Mouse (Mus musculus) forebrain, embryonic 16.5 days (tissue): ENCODE data around the gene Col25a1. TPM values are rescaled to one million over a fixed set of nuclear protein-coding genes. Genes with fewer than 3 reads are reported as not detected.

ENCODE experiments used
- ATAC-seq: fragments of 200-750 bp; cut with Nextera tagmentation; 2 replicates; pipeline ENCODE4 v1.8.0; 2017; ENCODE audit warnings: mild to moderate bottlenecking, moderate library complexity
- H3K27ac ChIP-seq: fragments of 300-500 bp; sonication (generic); 2 replicates; pipeline ENCODE4 v1.5.1; 2014; ENCODE audit warnings: low read length, control low read depth
- H3K27me3 ChIP-seq: fragments of 300-500 bp; sonication (generic); replicated peaks from 2 replicates; pipeline ENCODE4 v1.6.1; 2014; ENCODE audit warnings: low read length; ENCODE audit not compliant: control insufficient read depth, insufficient read depth
- H3K36me3 ChIP-seq: fragments of 300-500 bp; sonication (generic); 2 replicates; pipeline ENCODE4 v1.6.1; 2014; ENCODE audit not compliant: control insufficient read depth, insufficient read depth
- H3K4me1 ChIP-seq: fragments of 300-500 bp; sonication (generic); replicated peaks from 2 replicates; pipeline ENCODE4 v1.6.1; 2014; ENCODE audit warnings: low read length; ENCODE audit not compliant: control insufficient read depth, insufficient read depth
- H3K4me2 ChIP-seq: fragments of 300-500 bp; sonication (generic); 2 replicates; pipeline ENCODE4 v1.6.1; 2014; ENCODE audit warnings: mild to moderate bottlenecking, low read length, control low read depth
- H3K4me3 ChIP-seq: fragments of 300-500 bp; sonication (generic); replicated peaks from 2 replicates; pipeline ENCODE4 v1.5.1; 2014; ENCODE audit warnings: mild to moderate bottlenecking, low read length, control low read depth
- H3K9ac ChIP-seq: fragments of 300-500 bp; sonication (generic); replicated peaks from 2 replicates; pipeline ENCODE4 v1.6.1; 2014; ENCODE audit warnings: low read depth, low read length, control low read depth
- H3K9me3 ChIP-seq: fragments of 300-500 bp; sonication (generic); 2 replicates; pipeline ENCODE4 v1.6.1; 2016; ENCODE audit warnings: low read length; ENCODE audit not compliant: control insufficient read depth
- WGBS: fragments of 180-500 bp; shearing (Covaris S2); extraction: QIAGEN DNeasy Blood & Tissue Kit; methylation state at CpG from one replicate; pipeline ENCODE4 v1.1.7; 2014; 5-methylcytosine and 5-hydroxymethylcytosine counted together
- polyA plus RNA-seq: library from polyadenylated mRNA; unstranded; fragments of >200 nt; fragmentation: Nextera tagmentation; extraction: Ambion mirVana; gene quantifications from 2 replicates; pipeline ENCODE4 v1.2.1, GENCODE M21; 2015

Gene Col25a1
- polyA plus RNA-seq, 1 experiment from 2014 or later, result 6.3 TPM

GRCm38 (mm10) chr3:130338371-130338770 is 207.1 kb downstream of the Col25a1 start:
- Histone ChIP-seq H3K27ac (no peak overlapping the region), H3K36me3 (no peaks in the 10 kb centered on the region), H3K4me2 (no peak overlapping the region), H3K4me3 (no peak overlapping the region), H3K27me3 (no peaks in the 10 kb centered on the region), H3K4me1 (peaks cover 5% of the 10 kb centered on the region; the same call in 1 of the 2 replicates), H3K9ac (no peak overlapping the region), H3K9me3 (no peaks in the 10 kb centered on the region)
- 72% methylated on average over 3 of the region's 3 CpGs for WGBS
- ATAC-seq, result no peak

- H3K9me3 ChIP-seq, result no peaks in the 10 kb centered on the region
- H3K4me1 ChIP-seq, result no peaks in the 10 kb centered on the region
- no peaks in the 10 kb centered on the region for H3K36me3 ChIP-seq
- no peak for ATAC-seq
- no peak overlapping the region for H3K9ac ChIP-seq
- no peak overlapping the region for H3K27ac ChIP-seq
- no peak overlapping the region for H3K4me2 ChIP-seq
- H3K4me3 ChIP-seq, result no peak overlapping the region
- no peaks in the 10 kb centered on the region for H3K27me3 ChIP-seq
- WGBS, result 56% methylated on average over 6 of the region's 6 CpGs
These were observed 218.9 kb downstream of the Col25a1 start for GRCm38 (mm10) chr3:130350161-130350560.

DNA sequence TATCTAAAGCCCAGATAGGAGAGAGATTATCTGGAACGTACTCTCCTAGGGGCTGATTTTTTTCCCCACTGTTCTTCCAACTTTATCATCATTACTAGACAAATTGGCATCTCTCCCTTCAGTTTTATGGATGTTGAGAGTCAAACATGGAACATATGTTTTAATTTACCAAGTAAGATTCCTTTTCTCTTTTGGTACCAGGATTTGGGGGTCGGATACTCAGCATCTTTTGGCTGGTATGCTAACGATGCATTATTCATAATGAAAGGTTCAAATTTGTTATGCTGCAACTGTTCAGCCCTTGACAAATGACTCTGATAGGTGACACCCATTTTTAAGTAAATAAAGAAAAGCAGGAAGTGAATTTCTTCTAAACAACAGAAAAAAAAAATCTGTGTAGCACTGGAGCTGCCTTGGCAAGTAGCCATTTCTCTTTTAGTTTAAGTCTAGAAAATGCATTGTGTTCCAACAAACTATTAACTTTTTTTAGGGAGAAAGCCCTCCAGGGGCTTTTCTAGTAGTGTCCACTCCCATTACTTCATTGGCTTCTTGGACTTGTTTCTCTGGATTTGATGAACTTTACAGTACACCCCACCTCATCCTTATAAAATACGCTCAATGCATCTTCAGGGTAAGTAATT is 223.2 kb downstream of the Col25a1 start:
- WGBS, result 67% methylated on average over 4 of the region's 4 CpGs
- no peak overlapping the region for H3K4me3 ChIP-seq
- ATAC-seq, result no peak
- no peaks in the 10 kb centered on the region for H3K4me1 ChIP-seq
- H3K27me3 ChIP-seq, result no peaks in the 10 kb centered on the region
- H3K4me2 ChIP-seq, result no peak overlapping the region
- no peaks in the 10 kb centered on the region for H3K36me3 ChIP-seq
- H3K9ac ChIP-seq, result no peak overlapping the region
- no peaks in the 10 kb centered on the region for H3K9me3 ChIP-seq
- no peak overlapping the region for H3K27ac ChIP-seq

DNA sequence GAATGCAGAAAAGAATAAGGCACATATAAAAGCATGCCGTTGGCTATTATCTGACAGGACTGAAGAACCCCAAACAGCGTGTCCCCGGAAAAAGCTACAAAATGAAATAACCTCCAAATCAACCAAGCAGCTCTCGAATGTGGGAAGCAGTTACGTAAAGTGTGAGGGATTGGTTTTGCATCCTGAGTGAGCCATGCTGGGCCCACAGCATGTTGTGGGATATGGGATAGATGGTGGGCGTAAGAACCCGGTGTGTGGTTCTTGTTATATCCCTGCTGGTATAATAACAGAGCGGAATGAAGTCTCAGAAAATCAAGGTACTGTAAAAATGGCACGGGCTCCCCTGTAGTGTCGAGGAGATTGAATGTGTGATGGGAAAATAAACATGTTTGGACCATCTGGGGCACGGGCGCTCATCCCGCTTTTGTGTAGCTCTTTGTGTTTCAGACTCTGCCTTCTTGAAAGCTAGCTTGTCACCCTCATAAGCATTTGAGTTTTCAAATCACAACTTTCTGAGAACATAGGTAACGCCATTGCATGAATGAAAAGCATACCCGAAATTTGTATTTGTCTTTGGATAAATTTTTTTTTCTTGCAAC is 225.4 kb downstream of the Col25a1 start:
- H3K27ac ChIP-seq, result no peak overlapping the region
- 62% methylated on average over 15 of the region's 15 CpGs for WGBS
- no peaks in the 10 kb centered on the region for H3K36me3 ChIP-seq
- no peaks in the 10 kb centered on the region for H3K27me3 ChIP-seq
- H3K4me3 ChIP-seq, result no peak overlapping the region
- H3K4me2 ChIP-seq, result no peak overlapping the region
- H3K9ac ChIP-seq, result no peak overlapping the region
- no peaks in the 10 kb centered on the region for H3K9me3 ChIP-seq
- H3K4me1 ChIP-seq, result no peaks in the 10 kb centered on the region
- ATAC-seq, result peak; percentile 49; the same call in 1 of the 2 replicates

- WGBS, result 79% methylated on average over 7 of the region's 7 CpGs
- Histone ChIP-seq H3K27me3 (no peaks in the 10 kb centered on the region), H3K4me3 (no peak overlapping the region), H3K36me3 (no peaks in the 10 kb centered on the region), H3K9me3 (no peaks in the 10 kb centered on the region), H3K4me2 (no peak overlapping the region), H3K27ac (no peak overlapping the region), H3K9ac (no peak overlapping the region), H3K4me1 (no peaks in the 10 kb centered on the region)
- ATAC-seq, result no peak
These were observed 229.5 kb downstream of the Col25a1 start for GRCm38 (mm10) chr3:130360813-130361212.

GRCm38 (mm10) chr3:130361922-130362321 is 230.6 kb downstream of the Col25a1 start:
- Histone ChIP-seq H3K27me3 (no peaks in the 10 kb centered on the region), H3K4me3 (no peak overlapping the region), H3K36me3 (no peaks in the 10 kb centered on the region), H3K4me1 (no peaks in the 10 kb centered on the region), H3K27ac (no peak overlapping the region), H3K9me3 (no peaks in the 10 kb centered on the region), H3K9ac (no peak overlapping the region), H3K4me2 (no peak overlapping the region)
- WGBS, result 68% methylated on average over 1 of the region's 1 CpGs
- ATAC-seq, result no peak

GRCm38 (mm10) chr3:130362797-130363367 is 231.6 kb downstream of the Col25a1 start:
- Histone ChIP-seq H3K27me3 (no peaks in the 10 kb centered on the region), H3K27ac (no peak overlapping the region), H3K4me1 (no peaks in the 10 kb centered on the region), H3K4me2 (no peak overlapping the region), H3K9me3 (no peaks in the 10 kb centered on the region), H3K4me3 (no peak overlapping the region), H3K36me3 (no peaks in the 10 kb centered on the region), H3K9ac (no peak overlapping the region)
- 84% methylated on average over 7 of the region's 7 CpGs for WGBS
- no peak for ATAC-seq

- no peak overlapping the region for H3K9ac ChIP-seq
- H3K4me1 ChIP-seq, result no peaks in the 10 kb centered on the region
- WGBS, result 71% methylated on average over 8 of the region's 8 CpGs
- ATAC-seq, result no peak
- H3K27me3 ChIP-seq, result no peaks in the 10 kb centered on the region
- H3K36me3 ChIP-seq, result no peaks in the 10 kb centered on the region
- H3K27ac ChIP-seq, result no peak overlapping the region
- H3K4me2 ChIP-seq, result no peak overlapping the region
- no peaks in the 10 kb centered on the region for H3K9me3 ChIP-seq
- H3K4me3 ChIP-seq, result no peak overlapping the region
These were observed 235.8 kb downstream of the Col25a1 start for GRCm38 (mm10) chr3:130366917-130367610.

DNA sequence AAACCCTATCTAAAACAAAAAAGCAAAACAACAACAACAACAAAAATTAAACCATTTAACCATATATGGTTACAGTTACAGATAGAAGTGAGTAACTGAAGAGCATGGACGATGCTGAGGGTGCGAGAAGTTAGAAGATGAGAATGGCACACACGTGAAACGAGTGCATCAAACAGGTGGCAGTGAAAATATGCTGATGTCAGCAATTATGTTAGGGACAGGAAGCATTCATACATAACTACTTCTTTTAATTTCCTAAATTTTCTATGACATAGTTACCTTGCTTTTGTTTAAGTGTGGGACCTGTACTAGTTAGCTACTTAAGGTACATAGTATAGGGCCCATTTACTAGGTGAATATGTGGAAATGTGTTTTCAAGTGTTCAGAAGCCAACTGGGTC is 237.1 kb downstream of the Col25a1 start:
- Histone ChIP-seq H3K4me1 (no peaks in the 10 kb centered on the region), H3K9ac (no peak overlapping the region), H3K9me3 (no peaks in the 10 kb centered on the region), H3K4me3 (no peak overlapping the region), H3K4me2 (no peak overlapping the region), H3K27me3 (no peaks in the 10 kb centered on the region), H3K27ac (no peak overlapping the region), H3K36me3 (no peaks in the 10 kb centered on the region)
- WGBS, result 96% methylated on average over 4 of the region's 4 CpGs
- no peak for ATAC-seq
